Mouse (Mus musculus): ENCODE data around the gene Epha8. TPM values are rescaled to one million over a fixed set of nuclear protein-coding genes. Genes with fewer than 3 reads are reported as not detected.

Gene Epha8
- polyA plus RNA-seq, 1 experiment from 2014 or later, result 13.9 TPM

GRCm38 (mm10) chr4:136970939-136971338, 14.3 kb upstream of the Epha8 start:
- Histone ChIP-seq H3K36me3 (no peaks in the 10 kb centered on the region), H3K9me3 (replicated peaks) (no peaks in the 10 kb centered on the region), H3K27me3 (replicated peaks) (peaks cover 7% of the 10 kb centered on the region; the same call in 1 of the 2 replicates), H3K4me2 (no peak overlapping the region), H3K4me3 (replicated peaks) (no peak overlapping the region), H3K4me1 (peaks cover 33% of the 10 kb centered on the region), H3K27ac (replicated peaks) (no peak overlapping the region), H3K9ac (replicated peaks) (no peak overlapping the region)
- WGBS, result 5% methylated on average over 6 of the region's 6 CpGs
- ATAC-seq (ENCODE audit: low FRiP score), result no peak

- Histone ChIP-seq H3K4me3 (replicated peaks) (no peak overlapping the region), H3K4me2 (no peak overlapping the region), H3K36me3 (no peaks in the 10 kb centered on the region), H3K27me3 (replicated peaks) (peaks cover 7% of the 10 kb centered on the region; the same call in 1 of the 2 replicates), H3K27ac (replicated peaks) (no peak overlapping the region), H3K4me1 (peaks cover 40% of the 10 kb centered on the region), H3K9ac (replicated peaks) (no peak overlapping the region), H3K9me3 (replicated peaks) (no peaks in the 10 kb centered on the region)
- no peak for ATAC-seq (ENCODE audit: low FRiP score)
- WGBS, result 42% methylated on average over 16 of the region's 16 CpGs
Measured at GRCm38 (mm10) chr4:136969503-136970276, 13.1 kb upstream of the Epha8 start.

- H3K9ac ChIP-seq (replicated peaks), result no peak overlapping the region
- H3K9me3 ChIP-seq (replicated peaks), result no peaks in the 10 kb centered on the region
- no peak overlapping the region for H3K4me2 ChIP-seq
- H3K27me3 ChIP-seq (replicated peaks), result peaks cover 7% of the 10 kb centered on the region; the same call in 1 of the 2 replicates
- peaks cover 42% of the 10 kb centered on the region for H3K4me1 ChIP-seq
- H3K4me3 ChIP-seq (replicated peaks), result no peak overlapping the region
- no peak for ATAC-seq (ENCODE audit: low FRiP score)
- no peak overlapping the region for H3K27ac ChIP-seq (replicated peaks)
- no peaks in the 10 kb centered on the region for H3K36me3 ChIP-seq
- 64% methylated on average over 8 of the region's 8 CpGs for WGBS
Measured at GRCm38 (mm10) chr4:136969096-136969495, 12.5 kb upstream of the Epha8 start.

GRCm38 (mm10) chr4:136967511-136967910, 10.9 kb upstream of the Epha8 start:
- H3K4me1 ChIP-seq, result peaks cover 44% of the 10 kb centered on the region
- no peak overlapping the region for H3K27ac ChIP-seq (replicated peaks)
- no peak overlapping the region for H3K4me3 ChIP-seq (replicated peaks)
- WGBS, result 16% methylated on average over 9 of the region's 9 CpGs
- H3K4me2 ChIP-seq, result no peak overlapping the region
- H3K9me3 ChIP-seq (replicated peaks), result no peaks in the 10 kb centered on the region
- no peak overlapping the region; the same call in 1 of the 2 replicates for H3K9ac ChIP-seq (replicated peaks)
- no peak for ATAC-seq (ENCODE audit: low FRiP score)
- H3K27me3 ChIP-seq (replicated peaks), result peaks cover 7% of the 10 kb centered on the region; the same call in 1 of the 2 replicates
- H3K36me3 ChIP-seq, result no peaks in the 10 kb centered on the region

GRCm38 (mm10) chr4:136966493-136967390, 10.1 kb upstream of the Epha8 start:
- Histone ChIP-seq H3K27ac (replicated peaks) (no peak overlapping the region), H3K9ac (replicated peaks) (no peak overlapping the region), H3K4me3 (replicated peaks) (no peak overlapping the region), H3K27me3 (replicated peaks) (peaks cover 7% of the 10 kb centered on the region; the same call in 1 of the 2 replicates), H3K4me1 (peaks cover 48% of the 10 kb centered on the region), H3K4me2 (no peak overlapping the region), H3K36me3 (no peaks in the 10 kb centered on the region), H3K9me3 (replicated peaks) (no peaks in the 10 kb centered on the region)
- 30% methylated on average over 16 of the region's 16 CpGs for WGBS
- no peak for ATAC-seq (ENCODE audit: low FRiP score)

GRCm38 (mm10) chr4:136964990-136965421, 8.4 kb upstream of the Epha8 start:
- Histone ChIP-seq H3K36me3 (no peaks in the 10 kb centered on the region), H3K4me1 (peaks cover 51% of the 10 kb centered on the region), H3K4me2 (no peak overlapping the region), H3K27me3 (replicated peaks) (peaks cover 15% of the 10 kb centered on the region; the same call in 1 of the 2 replicates), H3K27ac (replicated peaks) (no peak overlapping the region), H3K9me3 (replicated peaks) (no peaks in the 10 kb centered on the region), H3K9ac (replicated peaks) (no peak overlapping the region), H3K4me3 (replicated peaks) (no peak overlapping the region)
- ATAC-seq (ENCODE audit: low FRiP score), result no peak
- WGBS, result 14% methylated on average over 15 of the region's 15 CpGs

GRCm38 (mm10) chr4:136962447-136962846, 5.8 kb upstream of the Epha8 start:
- peaks cover 35% of the 10 kb centered on the region for H3K4me1 ChIP-seq
- no peak overlapping the region for H3K27ac ChIP-seq (replicated peaks)
- H3K4me3 ChIP-seq (replicated peaks), result no peak overlapping the region
- H3K36me3 ChIP-seq, result no peaks in the 10 kb centered on the region
- ATAC-seq (ENCODE audit: low FRiP score), result no peak
- no peak overlapping the region for H3K4me2 ChIP-seq
- 54% methylated on average over 4 of the region's 4 CpGs for WGBS
- no peak overlapping the region for H3K9ac ChIP-seq (replicated peaks)
- H3K27me3 ChIP-seq (replicated peaks), result peaks cover 33% of the 10 kb centered on the region
- no peaks in the 10 kb centered on the region for H3K9me3 ChIP-seq (replicated peaks)

- Histone ChIP-seq H3K4me2 (no peak overlapping the region), H3K4me1 (peaks cover 35% of the 10 kb centered on the region), H3K4me3 (replicated peaks) (no peak overlapping the region), H3K9ac (replicated peaks) (no peak overlapping the region), H3K36me3 (no peaks in the 10 kb centered on the region), H3K27me3 (replicated peaks) (peaks cover 36% of the 10 kb centered on the region), H3K27ac (replicated peaks) (no peak overlapping the region), H3K9me3 (replicated peaks) (no peaks in the 10 kb centered on the region)
- no peak for ATAC-seq (ENCODE audit: low FRiP score)
- 17% methylated on average over 4 of the region's 4 CpGs for WGBS
Measured at GRCm38 (mm10) chr4:136961642-136962285, 5.1 kb upstream of the Epha8 start.

- Histone ChIP-seq H3K27ac (replicated peaks) (no peak overlapping the region), H3K9ac (replicated peaks) (no peak overlapping the region), H3K9me3 (replicated peaks) (no peaks in the 10 kb centered on the region), H3K27me3 (replicated peaks) (peaks cover 41% of the 10 kb centered on the region), H3K4me1 (peaks cover 39% of the 10 kb centered on the region), H3K4me3 (replicated peaks) (no peak overlapping the region), H3K36me3 (no peaks in the 10 kb centered on the region), H3K4me2 (no peak overlapping the region)
- WGBS, result 48% methylated on average over 9 of the region's 9 CpGs
- no peak for ATAC-seq (ENCODE audit: low FRiP score)
Measured at GRCm38 (mm10) chr4:136960581-136960980, 4.0 kb upstream of the Epha8 start.

GRCm38 (mm10) chr4:136960068-136960467, 3.5 kb upstream of the Epha8 start:
- no peaks in the 10 kb centered on the region for H3K9me3 ChIP-seq (replicated peaks)
- 55% methylated on average over 3 of the region's 3 CpGs for WGBS
- no peak overlapping the region for H3K4me2 ChIP-seq
- peaks cover 40% of the 10 kb centered on the region for H3K4me1 ChIP-seq
- H3K36me3 ChIP-seq, result no peaks in the 10 kb centered on the region
- ATAC-seq (ENCODE audit: low FRiP score), result no peak
- H3K27ac ChIP-seq (replicated peaks), result no peak overlapping the region
- H3K4me3 ChIP-seq (replicated peaks), result no peak overlapping the region
- peaks cover 44% of the 10 kb centered on the region for H3K27me3 ChIP-seq (replicated peaks)
- no peak overlapping the region for H3K9ac ChIP-seq (replicated peaks)

GRCm38 (mm10) chr4:136954562-136954961, 2.1 kb downstream of the Epha8 start:
- H3K27ac ChIP-seq (replicated peaks), result no peak overlapping the region
- peak overlapping the region; percentile 97 for H3K4me2 ChIP-seq
- ATAC-seq (ENCODE audit: low FRiP score), result no peak
- H3K36me3 ChIP-seq, result no peaks in the 10 kb centered on the region
- peaks cover 58% of the 10 kb centered on the region for H3K27me3 ChIP-seq (replicated peaks)
- H3K4me1 ChIP-seq, result peaks cover 49% of the 10 kb centered on the region
- H3K9me3 ChIP-seq (replicated peaks), result no peaks in the 10 kb centered on the region
- WGBS, result 60% methylated on average over 6 of the region's 6 CpGs
- 0 out of 2 replicates have a peak overlapping the region, but pooled peaks have one; percentile 50 for H3K4me3 ChIP-seq (replicated peaks)
- no peak overlapping the region for H3K9ac ChIP-seq (replicated peaks)
